Mouse (Mus musculus): ENCODE measurements around the gene Vma21. TPM values are rescaled to one million over a fixed set of nuclear protein-coding genes. Genes with fewer than 3 reads are reported as not detected.

Gene Vma21
- 39.1 and 43.7 TPM in 2 replicates for total RNA-seq (2021)
- long read RNA-seq, experiment 1, full-length matches to known transcripts = 25 of 27 reads
- long read RNA-seq, experiment 1, partial matches to known transcripts = 1 of 27 reads
- long read RNA-seq, experiment 1, other reads (novel, unspliced or antisense) = 1 of 27 reads
- long read RNA-seq, experiment 2, full-length matches to known transcripts = 36 of 38 reads
- long read RNA-seq, experiment 2, partial matches to known transcripts = 0 of 38 reads
- long read RNA-seq, experiment 2, other reads (novel, unspliced or antisense) = 2 of 38 reads

GRCm38 (mm10) chrX:71815631-71816345 lies at the start of gene Vma21:
TSS of gene Vma21 (plus strand) at chrX:71815924.
- peak; percentile 6 for DNase-seq

GRCm38 (mm10) chrX:71767909-71768308 lies 47.8 kb upstream of the Vma21 start:
- DNase-seq = no peak

- no peak for DNase-seq
These were observed 24.6 kb upstream of the Vma21 start for GRCm38 (mm10) chrX:71791106-71791505.

GRCm38 (mm10) chrX:71797766-71798165 lies 18.0 kb upstream of the Vma21 start:
- DNase-seq = no peak

GRCm38 (mm10) chrX:71798883-71799282 lies 16.8 kb upstream of the Vma21 start:
- peak; percentile 21 for DNase-seq

- no peak for DNase-seq
These were observed 3.5 kb upstream of the Vma21 start for GRCm38 (mm10) chrX:71811966-71812835.

GRCm38 (mm10) chrX:71816401-71816857 lies 705 bp downstream of the Vma21 start:
- DNase-seq = peak; percentile 91

GRCm38 (mm10) chrX:71816931-71817361 lies 1.2 kb downstream of the Vma21 start:
- DNase-seq = no peak

- DNase-seq = no peak
These were observed 23.2 kb downstream of the Vma21 start for GRCm38 (mm10) chrX:71838911-71839310.

- DNase-seq = no peak
These were observed 31.0 kb downstream of the Vma21 start for GRCm38 (mm10) chrX:71846696-71847095.

- DNase-seq = peak; percentile 6
These were observed 38.1 kb downstream of the Vma21 start for GRCm38 (mm10) chrX:71853798-71854197.

Other genes with a start within 250 kb of the Vma21 start
- not detected in 2 replicates for gene Gpr50, start 152.3 kb upstream of the Vma21 start, total RNA-seq (2021)
- gene Gm1141, start 105.1 kb downstream of the Vma21 start, total RNA-seq (2021) = 0.26 and 0.52 TPM in 2 replicates
- gene Prrg3, start 146.7 kb downstream of the Vma21 start, total RNA-seq (2021) = 22.9 and 25.2 TPM in 2 replicates
- gene Fate1, start 157.1 kb downstream of the Vma21 start, total RNA-seq (2021) = not detected in 2 replicates
- 0.15 and 0.22 TPM in 2 replicates for gene Cnga2, start 175.9 kb downstream of the Vma21 start, total RNA-seq (2021)

Data from adrenal gland, postnatal 14 days (tissue).